Mouse (Mus musculus): Measurements from ENCODE around the gene Gm20715.
A peak's percentile ranks its signal among the peaks of the same experiment; 100 is the strongest.

The Gm20715 gene

GRCm38 (mm10) chr7:6397996-6398975 is 11.8 kb upstream of the Gm20715 start, which contains the start of gene Smim17:
TSS of gene Smim17 (plus strand) at chr7:6398715.
- Histone ChIP-seq H3K27me3 (ENCODE audit: insufficient read depth, low read length) (no peaks in the 10 kb centered on the region), H3K4me1 (replicated peaks; ENCODE audit: low read depth, low read length) (peaks cover 11% of the 10 kb centered on the region), H3K36me3 (ENCODE audit: insufficient read depth, low read length) (peaks cover 6% of the 10 kb centered on the region; the same call in 1 of the 2 replicates), H3K9me3 (ENCODE audit: low read length) (no peaks in the 10 kb centered on the region), H3K4me3 (replicated peaks; ENCODE audit: low read length) (peak within 1 kb of the TSS; percentile 79)
- TF ChIP-seq NANOG (IDR thresholded peaks at IDR 0.05; ENCODE audit: borderline replicate concordance, low read length) = no peak
- no peak for TF ChIP-seq CTCF (conservative IDR thresholded peaks at IDR 0.05; ENCODE audit: low read length)
- TF ChIP-seq POU5F1 (IDR thresholded peaks at IDR 0.05; ENCODE audit: borderline replicate concordance, low read length) = no peak

- Histone ChIP-seq H3K27me3 (ENCODE audit: insufficient read depth, low read length) (peaks cover 25% of the 10 kb centered on the region), H3K4me1 (replicated peaks; ENCODE audit: low read depth, low read length) (peaks cover 9% of the 10 kb centered on the region), H3K9me3 (ENCODE audit: low read length) (no peaks in the 10 kb centered on the region), H3K4me3 (replicated peaks; ENCODE audit: low read length) (peak overlapping the region; percentile 49), H3K36me3 (ENCODE audit: insufficient read depth, low read length) (no peaks in the 10 kb centered on the region)
- no peak for TF ChIP-seq NANOG (IDR thresholded peaks at IDR 0.05; ENCODE audit: borderline replicate concordance, low read length)
These were observed 4.8 kb downstream of the Gm20715 start for GRCm38 (mm10) chr7:6414626-6415441.

DNA sequence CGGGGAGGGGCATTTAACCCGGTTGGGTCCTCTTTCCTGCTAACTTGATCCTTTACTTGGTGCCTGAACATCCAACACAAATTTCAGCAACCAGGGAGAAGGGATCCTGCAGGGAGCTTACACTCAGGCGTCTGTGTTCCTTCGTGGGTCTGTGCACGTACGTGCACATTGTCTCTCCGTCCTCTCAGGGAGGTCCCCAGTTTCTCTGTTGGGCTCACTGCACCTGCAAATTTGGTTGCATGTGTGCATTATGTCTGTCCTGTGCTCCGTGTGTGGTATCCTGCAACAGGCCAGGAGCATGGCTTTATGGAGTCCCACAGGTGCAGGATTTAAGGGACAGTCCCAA is 5.3 kb downstream of the Gm20715 start:
- TF ChIP-seq POU5F1 (IDR thresholded peaks at IDR 0.05; ENCODE audit: borderline replicate concordance, low read length) (no peak), NANOG (IDR thresholded peaks at IDR 0.05; ENCODE audit: borderline replicate concordance, low read length) (no peak), CTCF (conservative IDR thresholded peaks at IDR 0.05; ENCODE audit: low read length) (no peak)
- H3K4me3 ChIP-seq (replicated peaks; ENCODE audit: low read length) = peak overlapping the region; percentile 49

DNA sequence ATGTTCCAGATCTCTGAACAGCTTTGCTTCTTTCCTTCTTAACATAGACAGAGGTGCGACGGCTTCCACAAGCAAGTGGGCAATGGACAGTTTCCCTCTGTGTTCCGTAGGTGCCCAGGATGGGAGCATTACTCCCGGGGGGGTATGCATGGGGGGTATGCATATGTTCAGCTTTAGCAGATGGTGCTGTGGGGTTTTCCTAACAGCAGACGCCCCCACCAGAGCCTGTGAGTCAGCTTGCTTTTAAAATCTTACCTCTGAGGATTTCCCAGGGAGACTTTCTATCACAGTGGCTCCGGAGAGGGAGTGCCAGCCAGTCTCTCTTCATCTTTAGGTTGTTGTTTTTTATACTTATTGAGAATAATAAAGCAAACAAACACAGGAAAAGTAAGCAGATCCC is 9.8 kb downstream of the Gm20715 start:
- H3K9me3 ChIP-seq (ENCODE audit: low read length) = no peaks in the 10 kb centered on the region
- TF ChIP-seq NANOG (IDR thresholded peaks at IDR 0.05; ENCODE audit: borderline replicate concordance, low read length) (no peak), CTCF (conservative IDR thresholded peaks at IDR 0.05; ENCODE audit: low read length) (no peak), POU5F1 (IDR thresholded peaks at IDR 0.05; ENCODE audit: borderline replicate concordance, low read length) (no peak)

More for the DNA sequence above, 5.3 kb downstream of the Gm20715 start:
- H3K4me1 ChIP-seq (replicated peaks; ENCODE audit: low read depth, low read length) = peaks cover 7% of the 10 kb centered on the region
- H3K27me3 ChIP-seq (ENCODE audit: insufficient read depth, low read length) = peaks cover 25% of the 10 kb centered on the region
- no peaks in the 10 kb centered on the region for H3K36me3 ChIP-seq (ENCODE audit: insufficient read depth, low read length)
- H3K9me3 ChIP-seq (ENCODE audit: low read length) = no peaks in the 10 kb centered on the region

GRCm38 (mm10) chr7:6429381-6429780 is 19.3 kb downstream of the Gm20715 start:
- TF ChIP-seq POU5F1 (IDR thresholded peaks at IDR 0.05; ENCODE audit: borderline replicate concordance, low read length) (no peak), CTCF (conservative IDR thresholded peaks at IDR 0.05; ENCODE audit: low read length) (peak; percentile 68)
- Histone ChIP-seq H3K4me1 (replicated peaks; ENCODE audit: low read depth, low read length) (peaks cover 6% of the 10 kb centered on the region), H3K4me3 (replicated peaks; ENCODE audit: low read length) (no peak overlapping the region), H3K27me3 (ENCODE audit: insufficient read depth, low read length) (no peaks in the 10 kb centered on the region), H3K9me3 (ENCODE audit: low read length) (peaks cover 5% of the 10 kb centered on the region; the same call in 1 of the 2 replicates), H3K36me3 (ENCODE audit: insufficient read depth, low read length) (no peaks in the 10 kb centered on the region)

More for the DNA sequence above, 9.8 kb downstream of the Gm20715 start:
- H3K36me3 ChIP-seq (ENCODE audit: insufficient read depth, low read length) = no peaks in the 10 kb centered on the region
- H3K27me3 ChIP-seq (ENCODE audit: insufficient read depth, low read length) = peaks cover 8% of the 10 kb centered on the region
- H3K4me3 ChIP-seq (replicated peaks; ENCODE audit: low read length) = no peak overlapping the region
- peaks cover 16% of the 10 kb centered on the region for H3K4me1 ChIP-seq (replicated peaks; ENCODE audit: low read depth, low read length)

GRCm38 (mm10) chr7:6430342-6430741 is 20.3 kb downstream of the Gm20715 start:
- TF ChIP-seq CTCF (conservative IDR thresholded peaks at IDR 0.05; ENCODE audit: low read length) (peak; percentile 82), NANOG (IDR thresholded peaks at IDR 0.05; ENCODE audit: borderline replicate concordance, low read length) (no peak)
- Histone ChIP-seq H3K9me3 (ENCODE audit: low read length) (peaks cover 5% of the 10 kb centered on the region; the same call in 1 of the 2 replicates), H3K4me1 (replicated peaks; ENCODE audit: low read depth, low read length) (peaks cover 10% of the 10 kb centered on the region), H3K27me3 (ENCODE audit: insufficient read depth, low read length) (no peaks in the 10 kb centered on the region), H3K4me3 (replicated peaks; ENCODE audit: low read length) (no peak overlapping the region), H3K36me3 (ENCODE audit: insufficient read depth, low read length) (no peaks in the 10 kb centered on the region)

- Histone ChIP-seq H3K4me3 (replicated peaks; ENCODE audit: low read length) (no peak within 1 kb of the TSS), H3K4me1 (replicated peaks; ENCODE audit: low read depth, low read length) (peaks cover 27% of the 10 kb centered on the region), H3K27me3 (ENCODE audit: insufficient read depth, low read length) (peaks cover 16% of the 10 kb centered on the region), H3K36me3 (ENCODE audit: insufficient read depth, low read length) (no peaks in the 10 kb centered on the region), H3K9me3 (ENCODE audit: low read length) (no peaks in the 10 kb centered on the region)
- TF ChIP-seq NANOG (IDR thresholded peaks at IDR 0.05; ENCODE audit: borderline replicate concordance, low read length) (no peak), CTCF (conservative IDR thresholded peaks at IDR 0.05; ENCODE audit: low read length) (no peak), POU5F1 (IDR thresholded peaks at IDR 0.05; ENCODE audit: borderline replicate concordance, low read length) (no peak)
These were observed 28.3 kb downstream of the Gm20715 start, which contains the start of gene Olfr1344 for GRCm38 (mm10) chr7:6438388-6438787. TSS of gene Olfr1344 (plus strand) at chr7:6438688.

GRCm38 (mm10) chr7:6441173-6441572 is 31.1 kb downstream of the Gm20715 start:
- H3K4me3 ChIP-seq (replicated peaks; ENCODE audit: low read length) = no peak overlapping the region
- H3K4me1 ChIP-seq (replicated peaks; ENCODE audit: low read depth, low read length) = peaks cover 11% of the 10 kb centered on the region
- H3K36me3 ChIP-seq (ENCODE audit: insufficient read depth, low read length) = no peaks in the 10 kb centered on the region
- H3K27me3 ChIP-seq (ENCODE audit: insufficient read depth, low read length) = peaks cover 16% of the 10 kb centered on the region
- no peaks in the 10 kb centered on the region for H3K9me3 ChIP-seq (ENCODE audit: low read length)
- TF ChIP-seq CTCF (conservative IDR thresholded peaks at IDR 0.05; ENCODE audit: low read length) (no peak), POU5F1 (IDR thresholded peaks at IDR 0.05; ENCODE audit: borderline replicate concordance, low read length) (no peak)

All from E14TG2a.4 (cell line).